In the genomic region with DNA sequence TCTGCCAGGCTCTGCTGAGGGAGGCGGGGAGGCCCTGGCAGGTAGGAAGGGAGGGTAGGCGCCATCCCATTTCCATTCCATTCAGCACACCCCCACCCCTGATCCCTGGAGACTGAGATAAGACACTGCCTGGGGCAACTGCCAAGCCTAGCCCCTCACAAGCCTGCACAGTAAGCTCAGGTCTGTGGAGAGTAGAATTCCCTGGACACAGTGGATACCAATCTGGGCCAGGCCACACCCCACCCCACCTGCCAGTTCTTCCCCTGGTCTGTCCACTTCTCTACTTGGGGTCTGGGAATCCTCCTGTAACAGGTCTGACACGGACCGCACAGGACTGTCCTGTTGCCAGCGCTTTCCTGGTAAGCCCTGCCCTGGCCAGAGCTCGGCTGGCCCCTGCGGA, we compare ENCODE assay signal across 11 mouse cellular contexts. TPM values are rescaled to one million over a fixed set of nuclear protein-coding genes. Genes with fewer than 3 reads are reported as not detected.
DNase-seq lines count a peak whose midpoint lies in the region; ATAC-seq lines count a peak whose summit lies in the region.
"Had no signal": no experiment of that assay in that cellular context is flagged by ENCODE, and none has a peak within 500 bp of the region (broad histone marks: within the 10 kb centered on the region; RNA-seq: fewer than 3 reads in every experiment).

No protein-coding gene starts in this region.

- no peaks in the 10 kb centered on the region for H3K27me3 ChIP-seq in heart, embryonic 11.5 days (ENCODE audit: control insufficient read depth, insufficient read depth, low read length)
- H3K27me3 ChIP-seq in embryonic facial prominence, embryonic 11.5 days (ENCODE audit: control insufficient read depth, insufficient read depth, low read length), result no peaks in the 10 kb centered on the region
- peaks cover 2% of the 10 kb centered on the region for H3K27me3 ChIP-seq in hindbrain, embryonic 11.5 days (ENCODE audit: control insufficient read depth, insufficient read depth, low read length)
- H3K27me3 ChIP-seq in midbrain, embryonic 14.5 days (ENCODE audit: control insufficient read depth, insufficient read depth, low read length), result peaks cover under 1% of the 10 kb centered on the region; the same call in 1 of the 2 replicates

- H3K4me3 ChIP-seq in heart, embryonic 11.5 days (ENCODE audit: low read depth, low read length), result no peak overlapping the region
- no peak overlapping the region for H3K4me3 ChIP-seq in embryonic facial prominence, embryonic 11.5 days (ENCODE audit: low read depth, low read length)
- no peak overlapping the region for H3K4me3 ChIP-seq in hindbrain, embryonic 11.5 days (ENCODE audit: low read depth, low read length)
- peak overlapping the region; percentile 68 for H3K4me3 ChIP-seq in midbrain, embryonic 14.5 days (replicated peaks; ENCODE audit: low read depth, low read length)
- H3K4me3 ChIP-seq: liver, embryonic 12.5 days had no signal

- no peak overlapping the region for H3K9ac ChIP-seq in heart, embryonic 11.5 days (ENCODE audit: low read depth, low read length)
- 0 out of 2 replicates have a peak overlapping the region, but pooled peaks have one; percentile 6 for H3K9ac ChIP-seq in embryonic facial prominence, embryonic 11.5 days (replicated peaks; ENCODE audit: low read length)
- 0 out of 2 replicates have a peak overlapping the region, but pooled peaks have one; percentile 19 for H3K9ac ChIP-seq in hindbrain, embryonic 11.5 days (ENCODE audit: low read depth, low read length)
- peak overlapping the region; percentile 81 for H3K9ac ChIP-seq in midbrain, embryonic 14.5 days (replicated peaks; ENCODE audit: low read length)
- H3K9ac ChIP-seq: liver, embryonic 12.5 days had no signal

- H3K4me1 ChIP-seq in heart, embryonic 11.5 days (ENCODE audit: control insufficient read depth, insufficient read depth, low read length), result peaks cover 62% of the 10 kb centered on the region
- H3K4me1 ChIP-seq in embryonic facial prominence, embryonic 11.5 days (ENCODE audit: control insufficient read depth, insufficient read depth, low read length), result no peaks in the 10 kb centered on the region; the same call in 1 of the 2 replicates
- H3K4me1 ChIP-seq in hindbrain, embryonic 11.5 days (replicated peaks; ENCODE audit: control insufficient read depth, insufficient read depth, low read length), result peaks cover 5% of the 10 kb centered on the region; the same call in 1 of the 2 replicates
- H3K4me1 ChIP-seq in midbrain, embryonic 14.5 days (ENCODE audit: control insufficient read depth, insufficient read depth, low read length), result peaks cover 32% of the 10 kb centered on the region

- no peak for DNase-seq in heart, postnatal 36 days
- DNase-seq in embryonic facial prominence, embryonic 11.5 days (ENCODE audit: low spot score), result no peak
- no peak for DNase-seq in hindbrain, embryonic 11.5 days (ENCODE audit: low spot score)
- no peak for DNase-seq in midbrain, embryonic 14.5 days
- no peak for DNase-seq in spleen, adult 12 weeks (ENCODE audit: low spot score)
- DNase-seq in cerebellum, adult 9-10 months, result no peak
- DNase-seq: kidney, postnatal 25 days; thymus, postnatal 36 days had no signal

- WGBS in heart, embryonic 11.5 days (ENCODE audit: insufficient replicate concordance), result 39% methylated on average over 7 of the region's 7 CpGs
- WGBS in embryonic facial prominence, embryonic 11.5 days, result 46% methylated on average over 7 of the region's 7 CpGs
- 63% methylated on average over 7 of the region's 7 CpGs for WGBS in hindbrain, embryonic 11.5 days
- WGBS in midbrain, embryonic 14.5 days, result 44% methylated on average over 7 of the region's 7 CpGs

- H3K27ac ChIP-seq in heart, embryonic 11.5 days (ENCODE audit: low read depth, low read length), result no peak overlapping the region
- no peak overlapping the region for H3K27ac ChIP-seq in embryonic facial prominence, embryonic 11.5 days (replicated peaks; ENCODE audit: low read depth, low read length)
- H3K27ac ChIP-seq in hindbrain, embryonic 11.5 days (ENCODE audit: low read depth, low read length), result no peak overlapping the region
- H3K27ac ChIP-seq in midbrain, embryonic 14.5 days (replicated peaks; ENCODE audit: low read depth, low read length), result no peak overlapping the region; the same call in 1 of the 2 replicates
- H3K27ac ChIP-seq: liver, embryonic 12.5 days had no signal

- H3K36me3 ChIP-seq in heart, embryonic 11.5 days (ENCODE audit: control insufficient read depth, insufficient read depth, low read length), result peaks cover 29% of the 10 kb centered on the region
- H3K36me3 ChIP-seq in embryonic facial prominence, embryonic 11.5 days (replicated peaks; ENCODE audit: control insufficient read depth, insufficient read depth, low read depth, low read length), result peaks cover 2% of the 10 kb centered on the region
- peaks cover 3% of the 10 kb centered on the region; the same call in 1 of the 2 replicates for H3K36me3 ChIP-seq in hindbrain, embryonic 11.5 days (ENCODE audit: control insufficient read depth, insufficient read depth, low read length)
- H3K36me3 ChIP-seq in midbrain, embryonic 14.5 days (ENCODE audit: control insufficient read depth, insufficient read depth, low read length), result peaks cover 31% of the 10 kb centered on the region

- no peaks in the 10 kb centered on the region for H3K9me3 ChIP-seq in heart, embryonic 11.5 days (replicated peaks; ENCODE audit: control insufficient read depth, low read length)
- no peaks in the 10 kb centered on the region for H3K9me3 ChIP-seq in embryonic facial prominence, embryonic 11.5 days (replicated peaks; ENCODE audit: control insufficient read depth, low read length)
- H3K9me3 ChIP-seq in hindbrain, embryonic 11.5 days (ENCODE audit: control insufficient read depth, low read length), result no peaks in the 10 kb centered on the region
- H3K9me3 ChIP-seq in midbrain, embryonic 14.5 days (ENCODE audit: control insufficient read depth, low read length), result no peaks in the 10 kb centered on the region
- H3K9me3 ChIP-seq: liver, embryonic 12.5 days had no signal

- H3K4me2 ChIP-seq in heart, embryonic 11.5 days, result peak overlapping the region; percentile 93
- H3K4me2 ChIP-seq in embryonic facial prominence, embryonic 11.5 days (ENCODE audit: low read depth, low read length), result no peak overlapping the region
- H3K4me2 ChIP-seq in hindbrain, embryonic 11.5 days (replicated peaks; ENCODE audit: low read depth, low read length), result peak overlapping the region; percentile 6; the same call in 1 of the 2 replicates
- H3K4me2 ChIP-seq in midbrain, embryonic 14.5 days (ENCODE audit: low read length), result peak overlapping the region; percentile 84
- H3K4me2 ChIP-seq: liver, embryonic 12.5 days had no signal

- intact Hi-C loops in heart, postnatal 36 days (cut with DNase I), result no loop called here

- ATAC-seq in heart, embryonic 11.5 days (replicated peaks; ENCODE audit: insufficient number of reproducible peaks, low FRiP score, low TSS enrichment), result no peak; the same call in 1 of the 2 replicates
- no peak for ATAC-seq in embryonic facial prominence, embryonic 11.5 days (replicated peaks; ENCODE audit: insufficient number of reproducible peaks, low FRiP score, low TSS enrichment, low read depth)
- ATAC-seq in hindbrain, embryonic 11.5 days (ENCODE audit: low FRiP score), result no peak
- no peak for ATAC-seq in midbrain, embryonic 14.5 days (ENCODE audit: low FRiP score, low TSS enrichment)
- no peak for ATAC-seq in CD4-positive, CD25-positive, alpha-beta regulatory T cell, adult 4 months
- ATAC-seq: liver, embryonic 12.5 days had no signal

RNA-seq across cellular contexts. Expression of gene Dok4, which starts 7.0 kb away (rescaled TPM):
- 46.2 and 57.7 TPM in 2 replicates for polyA plus RNA-seq in heart, embryonic 11.5 days (2014; fragmentation: Nextera tagmentation; extraction: Ambion mirVana)
- 10 to 100 TPM; 16.6 to 20.4 TPM for total RNA-seq in heart, postnatal 36 days (2021)
- 11.6 and 11.9 TPM in 2 replicates for polyA plus RNA-seq in embryonic facial prominence, embryonic 11.5 days (2014; fragmentation: Nextera tagmentation; extraction: Ambion mirVana)
- 13.5 and 14.7 TPM in 2 replicates for polyA plus RNA-seq in hindbrain, embryonic 11.5 days (2014; fragmentation: Nextera tagmentation; extraction: Ambion mirVana)
- polyA plus RNA-seq in midbrain, embryonic 14.5 days (2014; fragmentation: Nextera tagmentation; extraction: Ambion mirVana), result 65.0 and 77.9 TPM in 2 replicates
- 1 to 10 TPM in 1 of 2 experiments, under 1 TPM in 1; 0.92 to 1.1 TPM for polyA plus RNA-seq in CD4-positive, CD25-positive, alpha-beta regulatory T cell, adult 4 months (2017; shearing (Covaris generic))

RNA-seq across cellular contexts. Expression of gene Polr2c, which starts 11.9 kb away (rescaled TPM):
- 141 and 143 TPM in 2 replicates for polyA plus RNA-seq in heart, embryonic 11.5 days (2014; fragmentation: Nextera tagmentation; extraction: Ambion mirVana)
- total RNA-seq in heart, postnatal 36 days (2021), result 10 to 100 TPM; 69.1 to 69.9 TPM
- 169 and 173 TPM in 2 replicates for polyA plus RNA-seq in embryonic facial prominence, embryonic 11.5 days (2014; fragmentation: Nextera tagmentation; extraction: Ambion mirVana)
- polyA plus RNA-seq in hindbrain, embryonic 11.5 days (2014; fragmentation: Nextera tagmentation; extraction: Ambion mirVana), result 159 and 165 TPM in 2 replicates
- 117 and 127 TPM in 2 replicates for polyA plus RNA-seq in midbrain, embryonic 14.5 days (2014; fragmentation: Nextera tagmentation; extraction: Ambion mirVana)
- polyA plus RNA-seq in CD4-positive, CD25-positive, alpha-beta regulatory T cell, adult 4 months (2017; shearing (Covaris generic)), result 100 to 1,000 TPM in 1 of 2 experiments, 10 to 100 TPM in 1; 87.2 to 106 TPM

RNA-seq across cellular contexts. Expression of gene Ciapin1, which starts 31.0 kb away (rescaled TPM):
- 97.0 and 97.5 TPM in 2 replicates for polyA plus RNA-seq in heart, embryonic 11.5 days (2014; fragmentation: Nextera tagmentation; extraction: Ambion mirVana)
- total RNA-seq in heart, postnatal 36 days (2021), result 10 to 100 TPM; 73.7 to 91.4 TPM
- polyA plus RNA-seq in embryonic facial prominence, embryonic 11.5 days (2014; fragmentation: Nextera tagmentation; extraction: Ambion mirVana), result 123 and 139 TPM in 2 replicates
- 124 and 145 TPM in 2 replicates for polyA plus RNA-seq in hindbrain, embryonic 11.5 days (2014; fragmentation: Nextera tagmentation; extraction: Ambion mirVana)
- 166 and 200 TPM in 2 replicates for polyA plus RNA-seq in midbrain, embryonic 14.5 days (2014; fragmentation: Nextera tagmentation; extraction: Ambion mirVana)
- 100 to 1,000 TPM in 1 of 2 experiments, 10 to 100 TPM in 1; 79.2 to 108 TPM for polyA plus RNA-seq in CD4-positive, CD25-positive, alpha-beta regulatory T cell, adult 4 months (2017; shearing (Covaris generic))

RNA-seq across cellular contexts. Expression of gene Coq9, which starts 31.0 kb away (rescaled TPM):
- polyA plus RNA-seq in heart, embryonic 11.5 days (2014; fragmentation: Nextera tagmentation; extraction: Ambion mirVana), result 125 and 126 TPM in 2 replicates
- 100 to 1,000 TPM; 536 to 626 TPM for total RNA-seq in heart, postnatal 36 days (2021)
- polyA plus RNA-seq in embryonic facial prominence, embryonic 11.5 days (2014; fragmentation: Nextera tagmentation; extraction: Ambion mirVana), result 51.9 and 52.8 TPM in 2 replicates
- 52.3 and 55.0 TPM in 2 replicates for polyA plus RNA-seq in hindbrain, embryonic 11.5 days (2014; fragmentation: Nextera tagmentation; extraction: Ambion mirVana)
- 54.9 and 56.0 TPM in 2 replicates for polyA plus RNA-seq in midbrain, embryonic 14.5 days (2014; fragmentation: Nextera tagmentation; extraction: Ambion mirVana)
- 10 to 100 TPM; 45.6 to 67.5 TPM for polyA plus RNA-seq in CD4-positive, CD25-positive, alpha-beta regulatory T cell, adult 4 months (2017; shearing (Covaris generic))

RNA-seq across cellular contexts. Expression of gene Ccdc102a, which starts 48.8 kb away (rescaled TPM):
- polyA plus RNA-seq in heart, embryonic 11.5 days (2014; fragmentation: Nextera tagmentation; extraction: Ambion mirVana), result 22.8 and 24.8 TPM in 2 replicates
- 1 to 10 TPM; 6.8 to 6.9 TPM for total RNA-seq in heart, postnatal 36 days (2021)
- 28.1 and 30.3 TPM in 2 replicates for polyA plus RNA-seq in embryonic facial prominence, embryonic 11.5 days (2014; fragmentation: Nextera tagmentation; extraction: Ambion mirVana)
- polyA plus RNA-seq in hindbrain, embryonic 11.5 days (2014; fragmentation: Nextera tagmentation; extraction: Ambion mirVana), result 18.5 and 19.2 TPM in 2 replicates
- polyA plus RNA-seq in midbrain, embryonic 14.5 days (2014; fragmentation: Nextera tagmentation; extraction: Ambion mirVana), result 3.6 and 5.2 TPM in 2 replicates
- polyA plus RNA-seq in CD4-positive, CD25-positive, alpha-beta regulatory T cell, adult 4 months (2017; shearing (Covaris generic)), result not detected
